Mouse (Mus musculus) adrenal gland, postnatal 10 days (tissue): ENCODE results near the gene Stk32c. TPM values are rescaled to one million over a fixed set of nuclear protein-coding genes. Genes with fewer than 3 reads are reported as not detected.

ENCODE experiments used
- DNase-seq: peaks from one replicate; pipeline ENCODE4 v3.0.0; 2021; ENCODE audit warnings: mixed read lengths
- long read RNA-seq, 2 experiments: library from polyadenylated mRNA; stranded (forward); transcript quantifications; one replicate each; pipeline ENCODE4 v2.0.0; 2021
- total RNA-seq, 2 experiments: library from RNA; stranded (reverse); gene quantifications; 2 replicates each; pipeline ENCODE4 v1.2.3; 2021

The Stk32c gene
- 1 to 10 TPM; 2.7 to 3.5 TPM for total RNA-seq
- long read RNA-seq, experiment 1, partial matches to known transcripts: 0 of 1 reads
- long read RNA-seq, experiment 1, other reads (novel, unspliced or antisense): 1 of 1 reads
- long read RNA-seq, experiment 2: 0 reads

DNA sequence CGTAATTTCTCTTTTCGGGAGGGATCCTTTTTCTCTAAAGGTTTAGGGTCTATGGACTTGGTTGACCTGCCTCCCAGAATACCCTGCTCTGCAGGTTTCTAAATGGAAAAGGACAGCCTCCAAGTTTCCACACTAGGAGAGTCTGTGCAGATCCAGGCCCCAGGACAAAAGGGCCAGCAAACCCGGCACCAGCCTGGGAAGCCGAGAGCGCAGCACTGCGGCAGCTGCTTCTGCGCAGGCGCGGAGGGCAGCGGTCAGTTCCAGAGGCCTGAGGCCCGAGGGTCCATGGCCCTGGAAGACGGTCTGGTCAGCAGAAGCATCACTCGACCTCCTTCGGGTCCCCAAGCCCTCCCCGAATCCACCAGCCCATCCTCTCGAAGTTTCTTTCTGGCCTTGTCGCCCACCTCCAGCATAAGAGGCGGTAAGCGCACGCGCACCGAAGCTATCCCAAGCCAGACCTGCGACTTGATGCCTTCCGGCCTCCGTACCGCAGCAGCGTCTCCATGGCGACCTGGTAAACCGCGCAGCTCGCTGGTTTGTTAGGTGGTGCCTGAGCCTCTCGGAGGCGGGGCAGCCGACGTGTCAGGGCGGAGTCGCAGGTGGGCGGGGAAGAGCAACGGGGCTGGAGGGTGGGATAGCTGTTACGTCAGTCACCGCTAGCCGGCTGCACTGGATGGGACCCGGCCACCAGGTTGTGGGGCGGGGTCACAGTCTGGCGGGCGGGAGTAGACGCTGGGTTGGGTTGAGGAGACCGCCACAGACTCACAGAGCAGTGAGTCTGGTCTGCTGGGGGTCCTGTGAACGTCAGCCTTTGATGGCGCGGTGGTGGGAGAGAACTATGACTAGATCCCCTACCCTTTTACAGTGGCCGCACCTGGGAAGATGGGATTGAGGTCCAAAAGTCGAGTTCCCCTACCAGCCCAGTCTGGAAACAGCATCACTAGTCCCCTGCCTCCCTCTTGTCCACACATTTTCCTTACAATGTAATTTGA, at the start of gene Stk32c, which contains the start of gene Lrrc27:
Stk32c (minus strand) TSS at position 554 of the 992 bp plus-strand sequence.
Lrrc27 (plus strand) TSS at position 235 of the 992 bp plus-strand sequence.
- peak; percentile 97 for DNase-seq

DNA sequence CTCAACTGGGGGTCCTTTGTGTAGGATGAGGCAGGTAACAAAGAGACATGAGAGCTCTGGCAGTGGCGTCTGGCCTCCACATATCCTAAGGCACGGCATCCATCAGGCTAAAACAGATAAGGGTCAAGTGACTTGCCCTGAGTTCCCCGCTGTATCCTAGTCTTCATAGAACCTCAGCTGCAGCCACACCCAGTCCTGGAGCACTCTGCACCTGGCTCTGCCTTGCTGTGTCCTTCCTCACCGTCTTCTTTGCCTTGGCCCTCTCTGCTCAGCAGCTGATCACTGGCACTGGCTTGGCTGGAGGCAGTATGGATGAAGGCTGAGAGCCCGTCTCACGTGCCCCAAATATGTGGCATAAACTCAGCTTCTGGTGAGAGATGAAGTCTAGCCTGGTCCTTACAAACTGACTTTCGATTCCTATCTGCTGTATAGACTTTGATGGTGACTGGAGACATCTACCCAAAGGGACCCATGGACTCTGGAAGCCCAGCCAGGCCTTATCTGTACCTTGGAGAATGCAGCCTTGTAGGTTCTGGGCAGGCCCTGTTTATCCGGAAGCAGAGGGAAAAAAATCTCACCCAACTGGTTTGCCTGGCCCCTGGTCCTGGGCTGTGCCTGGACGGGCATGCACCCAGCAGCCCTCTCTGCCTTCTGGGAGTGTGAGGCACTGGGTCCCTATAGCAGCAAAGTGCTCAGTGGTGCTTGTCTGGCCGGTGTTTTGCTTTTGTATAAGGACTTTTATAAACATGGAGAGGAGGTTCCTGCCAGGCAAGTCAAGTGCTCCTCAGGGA, 44.8 kb upstream of the Stk32c start:
- no peak for DNase-seq

- DNase-seq: no peak
Observed at GRCm38 (mm10) chr7:139254626-139255025, 41.5 kb upstream of the Stk32c start.

DNA sequence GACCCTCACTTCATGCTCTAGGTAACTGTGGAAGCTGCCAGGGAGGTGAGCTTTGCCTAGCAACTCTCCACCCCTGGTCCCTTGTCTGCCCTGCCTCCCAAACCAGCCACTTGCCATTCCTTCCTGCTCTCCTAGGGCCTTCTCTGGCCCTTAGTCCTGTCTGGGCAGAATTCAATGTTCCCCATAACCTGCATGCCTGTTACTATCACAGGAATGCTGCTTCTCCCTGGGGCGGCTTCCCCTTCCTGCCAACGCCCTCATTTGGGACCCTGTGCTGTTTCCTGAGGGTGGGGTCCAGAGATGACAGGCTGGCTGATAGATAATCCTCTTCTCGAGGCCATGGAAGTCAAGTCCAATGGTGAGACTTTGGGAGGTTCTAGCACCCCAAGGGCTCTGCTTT, 40.4 kb upstream of the Stk32c start:
- no peak for DNase-seq

DNA sequence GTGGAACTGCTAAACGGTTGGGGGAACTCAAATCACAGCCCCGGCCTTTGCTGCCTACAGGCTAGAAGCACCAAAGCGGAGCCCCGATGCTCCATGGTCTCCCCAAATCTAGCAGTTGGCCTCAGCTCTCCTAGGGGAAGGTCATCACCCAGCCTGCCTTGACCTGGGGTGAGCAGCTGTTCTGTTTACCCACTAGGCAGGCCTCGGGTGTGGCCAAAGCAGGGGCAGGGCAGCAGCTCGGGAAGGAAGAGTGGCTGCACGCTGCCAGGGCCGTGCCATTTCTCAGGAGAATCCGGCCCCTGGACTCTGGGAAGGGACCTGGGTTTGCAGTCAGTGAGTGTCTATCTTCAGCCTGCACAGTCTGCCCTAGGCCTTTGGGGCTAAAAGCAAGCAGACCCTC, 39.9 kb upstream of the Stk32c start:
- peak; percentile 67 for DNase-seq

GRCm38 (mm10) chr7:139252566-139252965, 39.5 kb upstream of the Stk32c start:
- DNase-seq: peak; percentile 50

DNA sequence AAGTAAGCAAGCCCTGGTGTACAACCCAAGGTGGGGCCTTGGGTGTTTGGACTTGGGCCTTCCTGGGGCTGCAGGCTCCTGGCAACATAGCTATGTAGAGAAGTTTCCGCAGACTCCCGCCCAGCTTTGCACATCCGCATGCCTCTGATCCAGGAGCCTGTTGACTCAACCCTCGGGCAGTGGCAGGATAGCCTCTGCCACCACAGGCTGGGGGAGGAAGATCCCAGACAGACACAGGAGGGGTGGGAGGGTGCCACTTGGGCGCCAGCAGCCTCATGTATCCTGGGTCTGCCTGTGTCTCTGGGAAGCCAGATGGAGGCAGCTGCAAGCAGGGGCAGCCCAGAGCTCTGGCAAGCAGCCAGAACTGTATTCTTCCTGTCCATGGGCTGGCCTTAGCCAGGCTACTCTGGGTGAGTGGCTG, 38.8 kb upstream of the Stk32c start:
- peak; percentile 79 for DNase-seq

GRCm38 (mm10) chr7:139249406-139250210, 36.5 kb upstream of the Stk32c start:
- DNase-seq: no peak

- DNase-seq: peak; percentile 47
Observed at GRCm38 (mm10) chr7:139248615-139249405, 35.7 kb upstream of the Stk32c start.

- peak; percentile 93 for DNase-seq
Observed at GRCm38 (mm10) chr7:139247881-139248614, 34.9 kb upstream of the Stk32c start, which contains the start of gene Pwwp2b. Pwwp2b (plus strand) TSS chr7:139248482.

GRCm38 (mm10) chr7:139246931-139247880, 34.1 kb upstream of the Stk32c start:
- peak; percentile 79 for DNase-seq

DNA sequence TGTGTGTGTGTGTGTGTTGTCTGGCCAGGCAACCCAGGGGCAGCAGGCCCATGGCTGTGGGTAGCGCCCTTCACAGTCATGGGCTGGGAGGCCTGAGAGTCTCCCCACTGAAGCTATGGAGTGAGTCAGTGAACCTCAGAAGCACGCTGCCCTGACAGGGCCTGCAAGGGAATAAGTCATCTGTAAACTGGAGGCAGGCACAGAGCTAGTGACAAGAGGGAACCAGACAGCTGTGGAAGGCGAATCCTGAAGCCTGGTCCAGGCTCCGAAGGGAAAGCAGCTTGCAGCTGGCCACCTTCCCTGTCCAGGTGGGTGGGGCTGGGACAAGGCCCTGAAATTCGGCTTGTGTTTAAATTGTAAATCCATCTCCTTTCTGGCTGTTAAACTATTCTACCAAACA, 33.0 kb upstream of the Stk32c start:
- peak; percentile 51 for DNase-seq

DNA sequence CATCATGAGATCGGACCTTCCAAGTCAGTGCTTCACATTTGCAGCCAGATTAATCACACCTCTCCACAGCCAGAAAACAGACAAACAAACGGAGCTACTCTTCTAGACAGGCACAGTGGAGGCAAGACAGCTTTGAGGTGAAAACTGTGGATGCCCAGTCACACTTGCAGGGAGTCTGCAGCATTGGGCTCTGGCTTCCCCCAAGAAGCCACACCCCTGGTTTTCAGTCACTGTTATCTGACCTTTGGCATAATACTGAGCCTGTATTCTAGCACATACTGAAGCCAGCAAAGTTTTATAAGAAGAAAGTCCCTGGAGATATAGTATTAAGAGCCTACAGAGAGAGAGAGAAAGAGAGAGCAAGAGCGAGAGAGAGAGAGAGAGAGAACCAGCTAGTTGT, 26.3 kb upstream of the Stk32c start:
- no peak for DNase-seq

DNA sequence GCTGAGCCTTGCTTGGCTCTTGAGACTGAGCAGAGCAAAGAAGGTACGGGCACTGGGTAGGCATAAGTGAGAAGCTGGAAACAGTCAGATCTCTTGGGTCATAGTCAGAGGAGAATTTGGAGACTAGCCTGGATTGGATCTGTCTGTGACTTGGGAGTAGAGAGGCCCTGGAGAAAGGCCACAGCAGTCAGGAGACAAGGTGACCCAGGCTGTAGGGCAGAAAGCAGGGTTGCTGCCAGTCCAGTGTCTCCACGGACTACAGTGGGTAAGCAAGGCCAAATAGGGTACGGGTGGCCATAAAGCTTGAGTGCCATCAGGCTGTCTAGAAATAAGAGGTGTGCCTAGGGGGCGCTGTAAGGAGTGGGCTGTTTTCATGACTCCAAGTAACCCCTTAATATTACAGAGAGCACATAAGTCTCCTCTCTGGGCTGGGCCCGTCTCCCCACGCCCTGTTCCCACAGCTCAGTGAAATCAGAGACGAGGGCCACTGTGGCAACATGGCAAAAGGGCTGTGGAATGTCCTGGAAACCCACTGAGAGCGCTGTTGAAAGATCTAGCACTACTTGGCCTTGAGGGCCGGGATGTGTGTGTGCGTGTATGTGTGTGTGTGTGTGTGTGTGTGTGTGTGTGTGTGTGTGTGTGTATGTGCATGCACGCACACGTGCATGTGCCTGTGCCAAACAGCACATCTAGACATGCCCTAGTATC, 22.7 kb upstream of the Stk32c start:
- DNase-seq: peak; percentile 62

- DNase-seq: peak; percentile 71
Observed at GRCm38 (mm10) chr7:139234426-139235188, 21.5 kb upstream of the Stk32c start.

- peak; percentile 94 for DNase-seq
Observed at GRCm38 (mm10) chr7:139233714-139234113, 20.6 kb upstream of the Stk32c start.

- no peak for DNase-seq
Observed at GRCm38 (mm10) chr7:139230241-139230640, 17.1 kb upstream of the Stk32c start.
